Mouse (Mus musculus): ENCODE data around the gene Nab1. TPM values are rescaled to one million over a fixed set of nuclear protein-coding genes. Genes with fewer than 3 reads are reported as not detected.
A peak's percentile ranks its signal among the peaks of the same experiment; 100 is the strongest.

The Nab1 gene
- total RNA-seq, 2 experiments from 2014 or later: 9.6 to 10.4 TPM

DNA sequence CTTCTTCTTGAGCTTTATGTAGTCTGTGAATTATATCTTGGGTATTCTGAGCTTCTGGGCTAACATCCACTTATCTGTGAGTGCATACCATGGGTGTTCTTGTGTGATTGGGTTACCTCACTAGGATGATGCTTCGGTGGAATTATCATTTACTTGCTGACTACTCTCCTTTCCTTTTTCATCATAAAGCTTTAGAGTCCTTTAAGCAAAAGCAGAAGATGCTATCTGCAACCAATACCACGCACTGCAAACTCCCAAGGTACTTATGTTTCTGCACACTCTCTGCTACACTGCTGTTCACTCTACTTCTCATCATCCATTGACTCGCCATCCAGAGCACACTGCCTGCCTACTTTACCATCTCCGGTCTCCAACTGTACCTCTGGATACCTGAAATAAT is 15.5 kb downstream of the Nab1 start:
- no peak for ATAC-seq (replicated peaks; ENCODE audit: low FRiP score, poor library complexity, severe bottlenecking)

DNA sequence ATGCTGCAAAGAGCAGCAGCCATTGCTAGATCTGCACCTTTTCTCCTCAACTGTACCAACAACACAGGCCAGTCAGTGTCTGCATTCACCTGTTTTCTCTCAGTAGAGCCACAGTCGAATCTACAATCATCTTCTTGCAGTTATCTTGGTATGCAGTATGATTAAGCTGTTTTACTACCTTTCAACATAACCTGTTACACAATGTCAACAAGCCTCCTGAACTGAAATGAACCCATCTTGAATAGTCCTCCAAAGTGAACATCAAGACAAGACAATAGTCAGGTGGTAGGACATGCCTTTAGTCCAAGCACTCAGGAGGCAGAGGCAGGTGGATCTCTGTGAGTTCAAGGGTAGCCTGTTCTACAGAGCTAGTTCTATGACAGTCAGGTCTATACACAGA is 26.2 kb downstream of the Nab1 start:
- no peak for ATAC-seq (replicated peaks; ENCODE audit: low FRiP score, poor library complexity, severe bottlenecking)

DNA sequence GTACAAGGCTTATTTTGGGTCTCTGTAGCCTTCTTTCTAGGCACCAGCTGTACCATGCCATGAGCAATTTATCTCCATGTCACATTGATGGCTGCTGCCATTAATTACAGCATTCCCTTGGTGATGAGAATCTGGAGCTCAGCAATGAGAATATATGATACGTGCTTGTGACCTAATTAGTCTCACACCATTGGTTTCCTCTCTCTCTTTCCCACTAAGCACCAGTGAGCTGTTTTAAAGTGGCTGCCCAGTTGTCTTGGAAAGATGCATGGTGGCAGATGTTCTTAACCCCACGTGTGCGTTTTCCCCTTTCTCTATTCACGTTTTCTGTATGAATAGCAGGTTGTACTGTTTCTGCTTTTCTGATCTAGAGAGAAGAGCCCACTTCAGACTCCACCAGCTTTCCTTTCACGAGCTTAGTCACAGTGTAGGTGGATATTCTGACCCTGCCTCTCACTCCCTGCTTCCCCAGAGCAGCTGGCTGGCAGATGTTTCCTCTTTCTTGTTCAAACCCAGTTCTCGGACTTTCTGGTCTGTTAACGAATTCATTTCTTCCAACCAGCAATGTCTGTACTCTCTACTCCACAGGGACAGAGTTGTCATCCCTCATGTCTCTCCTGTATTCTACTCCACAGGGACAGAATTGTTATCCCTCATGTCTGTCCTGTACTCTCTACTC is 29.5 kb downstream of the Nab1 start:
- no peak for ATAC-seq (replicated peaks; ENCODE audit: low FRiP score, poor library complexity, severe bottlenecking)

DNA sequence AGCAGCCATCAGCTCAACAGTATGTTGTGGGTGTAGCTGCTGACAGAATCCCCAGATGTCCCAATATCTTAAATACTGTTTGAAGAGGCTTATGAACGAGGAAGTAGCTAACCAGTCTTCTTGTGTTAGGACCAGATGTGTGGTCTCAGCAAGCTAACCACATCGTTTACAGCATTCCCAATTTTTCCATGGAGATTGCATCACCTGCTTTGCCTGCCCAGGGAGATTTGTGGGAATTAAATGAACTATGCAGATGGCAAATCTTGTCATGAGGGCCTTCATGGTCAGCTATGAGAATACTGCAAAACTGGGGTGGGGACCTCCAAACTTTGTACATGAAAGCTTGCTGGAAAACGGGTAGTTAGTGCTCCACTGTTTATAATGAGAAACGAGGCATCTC is 30.2 kb downstream of the Nab1 start:
- ATAC-seq (replicated peaks; ENCODE audit: low FRiP score, poor library complexity, severe bottlenecking): no peak

DNA sequence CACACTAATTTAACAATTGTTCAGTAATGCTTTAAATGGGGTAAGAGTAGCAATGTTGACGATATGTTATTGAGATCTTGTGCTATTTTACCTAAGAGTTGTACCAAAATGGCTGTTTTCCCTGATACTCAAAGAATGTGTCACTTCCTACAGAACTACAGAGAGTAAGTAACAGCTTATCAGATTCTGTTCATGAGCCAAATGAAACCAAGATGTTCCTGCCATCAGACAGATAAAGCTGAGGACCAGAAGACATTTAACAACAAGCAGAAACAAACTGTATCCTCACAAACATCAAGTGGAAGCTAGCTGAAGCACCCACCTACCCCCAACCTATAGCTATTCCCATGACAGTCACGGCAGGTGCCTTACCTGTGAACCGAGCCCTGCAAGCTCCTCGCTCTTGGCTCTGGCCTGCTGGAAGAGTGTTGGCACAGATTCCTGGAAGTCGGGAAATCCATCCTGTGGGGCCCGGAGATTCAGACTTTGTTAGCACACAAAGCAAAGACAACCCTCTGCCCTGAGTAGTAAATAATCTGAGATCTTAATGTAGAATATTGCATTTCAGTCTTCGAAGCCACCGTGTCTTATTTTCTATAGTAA is 33.9 kb downstream of the Nab1 start:
- ATAC-seq (replicated peaks; ENCODE audit: low FRiP score, poor library complexity, severe bottlenecking): no peak

DNA sequence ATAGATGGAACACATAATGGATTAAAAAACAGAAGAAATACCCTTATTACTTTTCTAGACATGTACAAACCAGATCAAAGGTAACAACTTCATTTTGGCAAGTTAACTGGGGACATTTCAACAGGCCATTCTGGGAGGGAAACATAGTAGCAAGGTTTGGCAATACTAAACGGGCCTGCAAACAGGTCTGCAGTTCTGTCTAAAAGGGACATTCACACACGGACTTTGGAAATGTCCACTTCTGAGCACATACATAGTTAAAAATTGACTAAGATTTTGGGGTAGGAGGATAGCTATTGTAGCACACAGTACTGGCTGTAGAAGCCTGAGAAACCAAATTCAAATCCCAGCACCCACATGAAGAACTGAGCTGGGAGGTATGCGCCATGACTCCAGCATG is 34.6 kb downstream of the Nab1 start:
- ATAC-seq (replicated peaks; ENCODE audit: low FRiP score, poor library complexity, severe bottlenecking): no peak

DNA sequence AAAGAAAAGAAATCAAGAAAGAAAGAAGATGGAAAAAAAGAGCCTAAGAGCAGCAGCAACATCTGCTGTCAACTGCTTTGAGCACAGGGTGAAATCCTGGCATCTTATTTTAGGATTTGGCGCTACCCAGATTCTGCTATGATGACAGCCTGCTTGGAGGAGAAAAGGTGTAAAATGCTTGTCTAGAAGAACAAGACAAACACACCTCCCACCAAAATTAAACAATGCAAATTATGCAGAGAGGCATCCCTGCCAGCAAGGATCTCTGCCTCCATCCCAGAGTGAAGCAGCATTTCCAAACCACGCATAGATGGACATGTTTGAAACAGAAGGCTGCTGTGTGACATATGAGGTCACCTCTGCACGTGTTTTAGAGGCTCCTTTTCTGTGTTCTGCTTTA is 35.2 kb downstream of the Nab1 start:
- ATAC-seq (replicated peaks; ENCODE audit: low FRiP score, poor library complexity, severe bottlenecking): no peak

DNA sequence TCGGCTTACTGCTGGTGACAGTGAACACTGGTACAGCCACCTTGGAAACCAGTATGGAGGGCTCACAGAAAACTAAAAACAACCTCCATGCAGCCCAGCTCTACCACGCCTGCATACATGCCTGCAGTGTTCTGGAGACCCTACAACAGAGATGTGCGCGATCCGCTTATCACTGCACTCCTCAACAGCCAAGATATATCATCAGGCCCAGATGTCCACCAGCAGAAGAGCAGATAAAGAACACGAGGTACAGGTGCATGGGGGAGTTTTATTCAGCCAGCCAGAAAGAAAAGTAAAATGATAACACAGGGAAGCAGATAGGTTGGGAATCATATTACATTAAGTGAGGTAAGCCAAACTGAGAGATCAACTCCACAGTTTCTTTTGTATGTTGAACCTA is 37.2 kb downstream of the Nab1 start:
- ATAC-seq (replicated peaks; ENCODE audit: low FRiP score, poor library complexity, severe bottlenecking): no peak

DNA sequence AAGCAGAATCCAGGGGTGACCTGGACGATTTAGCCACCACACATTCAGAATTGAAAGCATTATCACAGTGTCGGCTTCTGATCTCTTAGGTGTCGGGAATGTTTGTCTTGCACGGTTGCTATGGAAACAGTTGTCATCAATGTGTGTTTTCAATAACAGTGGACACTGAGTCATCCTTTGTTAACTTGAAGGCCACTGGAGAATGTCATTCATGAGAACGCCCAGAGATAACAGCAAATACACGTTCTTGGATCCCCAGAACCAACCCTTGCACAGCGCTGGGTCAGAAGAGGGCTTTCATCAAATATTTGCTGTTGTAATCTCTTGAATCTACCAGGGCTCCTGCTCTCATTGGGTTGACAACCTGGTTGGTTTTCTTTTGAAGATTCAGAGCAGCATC is 43.9 kb downstream of the Nab1 start:
- ATAC-seq (replicated peaks; ENCODE audit: low FRiP score, poor library complexity, severe bottlenecking): no peak

DNA sequence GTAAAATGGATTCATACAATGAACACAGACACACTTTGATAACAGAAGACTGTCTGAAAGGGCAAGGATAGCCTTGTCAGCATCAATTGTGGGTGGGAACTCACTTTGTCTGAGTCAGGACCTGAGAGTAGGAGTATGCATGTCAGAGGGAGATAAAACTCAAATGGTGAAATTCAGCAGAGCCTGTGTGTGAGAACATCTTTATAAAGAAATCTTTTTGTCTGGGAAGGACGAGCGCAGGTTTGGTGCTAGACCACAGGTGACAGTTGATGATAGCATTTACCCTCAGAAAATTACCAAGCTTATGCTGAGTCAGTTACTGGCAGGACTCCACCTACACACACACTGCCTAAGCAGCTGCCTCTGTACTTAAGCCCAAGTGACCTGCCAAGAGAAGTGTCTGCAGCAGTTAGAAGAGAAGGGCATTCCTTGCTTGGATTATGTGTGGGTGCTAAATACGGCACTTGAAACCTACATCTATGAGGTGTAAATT is 45.9 kb downstream of the Nab1 start:
- ATAC-seq (replicated peaks; ENCODE audit: low FRiP score, poor library complexity, severe bottlenecking): 0 out of 2 replicates have a peak, but pooled peaks have one; percentile 19

DNA sequence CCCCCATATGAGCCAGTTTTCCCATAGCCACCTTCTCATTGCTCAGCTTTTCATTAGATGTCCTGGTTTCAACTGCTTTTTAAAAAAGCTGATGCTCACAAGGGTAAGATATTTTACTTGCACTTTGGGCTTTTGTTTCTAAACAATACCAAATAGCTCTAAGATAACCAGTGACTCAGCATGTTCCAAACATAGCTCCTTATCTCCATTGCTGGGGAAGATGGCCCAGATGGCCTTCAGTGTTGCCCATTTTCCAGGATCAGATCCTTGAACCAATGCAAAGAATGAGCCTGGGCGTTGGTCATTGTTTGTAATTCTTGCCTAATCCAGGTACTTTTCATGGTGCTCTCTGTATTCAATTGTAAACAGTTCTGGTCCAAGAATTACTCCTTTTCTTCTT is 49.1 kb downstream of the Nab1 start:
- ATAC-seq (replicated peaks; ENCODE audit: low FRiP score, poor library complexity, severe bottlenecking): no peak

DNA sequence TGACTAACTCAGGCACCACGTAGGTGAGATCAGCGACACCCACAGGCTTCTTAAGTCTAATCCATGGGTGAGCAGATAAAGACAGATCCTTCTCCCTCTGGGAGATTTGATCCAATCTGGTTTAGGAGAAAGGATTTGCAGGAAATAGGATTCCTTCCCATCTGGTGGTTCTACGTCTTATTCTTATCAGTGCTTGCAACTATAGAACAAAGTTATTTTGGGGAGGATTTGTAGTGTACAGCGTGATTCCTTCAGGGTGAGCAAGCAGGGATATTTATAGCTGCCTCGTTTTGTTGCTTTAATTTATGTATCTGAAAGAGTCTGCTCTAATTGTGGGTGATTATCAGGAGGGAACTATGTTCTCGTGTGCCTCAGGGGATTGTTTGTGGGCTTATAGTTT is 64.6 kb downstream of the Nab1 start:
- no peak for ATAC-seq (replicated peaks; ENCODE audit: low FRiP score, poor library complexity, severe bottlenecking)

DNA sequence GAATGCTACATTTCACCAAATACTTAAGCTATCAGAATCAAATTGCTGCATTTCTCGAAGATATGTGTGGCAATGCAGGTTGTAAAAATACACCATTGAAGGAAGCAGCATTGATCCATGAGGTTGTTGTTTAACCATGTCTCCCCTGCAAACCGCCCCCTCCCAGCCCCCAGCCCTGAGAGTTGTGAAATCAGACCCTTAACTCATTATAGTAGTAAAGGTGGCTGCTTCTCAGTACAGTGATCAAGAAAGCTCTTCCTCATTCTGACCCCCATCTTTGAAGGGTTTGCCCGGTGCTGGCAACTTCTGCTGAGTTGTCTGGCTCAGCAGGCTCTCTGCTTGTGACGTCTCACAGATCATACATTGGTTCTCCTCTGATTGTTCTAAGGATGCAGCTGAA is 66.4 kb downstream of the Nab1 start:
- no peak for ATAC-seq (replicated peaks; ENCODE audit: low FRiP score, poor library complexity, severe bottlenecking)

DNA sequence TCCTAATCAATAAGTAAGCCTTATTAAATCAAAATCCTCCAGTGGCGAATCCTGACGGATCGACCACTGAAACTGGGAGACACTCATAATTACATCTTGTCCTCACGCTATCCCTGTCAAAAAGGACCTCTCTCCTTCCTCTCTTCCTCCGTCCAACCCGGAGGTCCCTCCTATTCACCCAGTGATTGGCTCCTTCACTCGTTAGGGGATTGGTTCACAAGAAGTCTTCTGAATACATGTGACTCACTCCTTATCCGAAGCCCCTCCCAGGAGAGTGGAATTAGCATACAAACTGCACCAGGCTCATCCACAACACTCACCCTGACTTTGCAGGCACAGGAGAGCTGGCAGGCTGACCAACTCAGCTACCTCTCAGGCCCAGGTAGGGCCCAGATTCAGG is 68.7 kb downstream of the Nab1 start:
- ATAC-seq (replicated peaks; ENCODE audit: low FRiP score, poor library complexity, severe bottlenecking): no peak

DNA sequence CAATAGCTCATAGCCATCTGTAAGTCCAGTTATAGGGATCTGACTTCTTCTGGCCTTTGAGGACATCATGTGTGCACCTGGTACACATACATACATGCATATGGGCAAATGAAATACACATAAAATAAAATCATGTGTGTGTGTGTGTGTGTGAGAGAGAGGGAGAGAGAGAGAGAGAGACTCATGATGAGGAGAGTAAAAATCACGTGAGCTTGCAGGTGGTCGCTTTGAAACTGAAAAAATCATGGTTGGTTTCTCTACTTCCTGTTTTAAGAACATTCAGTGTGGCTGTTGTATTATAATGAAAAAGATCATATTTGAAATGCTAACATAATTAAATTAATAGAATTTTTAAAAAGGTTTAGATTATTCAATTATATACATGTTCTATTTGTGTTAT is 69.9 kb downstream of the Nab1 start:
- ATAC-seq (replicated peaks; ENCODE audit: low FRiP score, poor library complexity, severe bottlenecking): no peak

DNA sequence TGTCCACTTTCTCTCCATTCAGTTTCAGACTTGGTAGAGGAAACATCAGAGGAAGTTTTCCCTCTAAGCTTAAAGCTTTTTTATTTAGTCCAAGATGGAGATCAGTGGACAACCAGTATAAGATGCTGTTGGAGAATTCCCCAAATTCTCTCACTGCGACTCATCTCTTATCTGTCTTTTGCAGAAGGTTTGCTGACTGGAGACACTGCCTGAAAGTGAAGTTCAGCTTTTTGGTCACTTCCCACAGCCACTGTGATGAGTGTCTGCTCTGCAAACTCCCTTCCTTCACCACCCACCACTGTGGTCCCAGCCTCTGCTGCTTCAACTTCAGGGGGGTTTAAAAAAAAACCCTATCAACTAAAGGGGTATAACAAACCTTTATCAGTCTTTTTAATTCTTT is 70.4 kb downstream of the Nab1 start:
- ATAC-seq (replicated peaks; ENCODE audit: low FRiP score, poor library complexity, severe bottlenecking): no peak

DNA sequence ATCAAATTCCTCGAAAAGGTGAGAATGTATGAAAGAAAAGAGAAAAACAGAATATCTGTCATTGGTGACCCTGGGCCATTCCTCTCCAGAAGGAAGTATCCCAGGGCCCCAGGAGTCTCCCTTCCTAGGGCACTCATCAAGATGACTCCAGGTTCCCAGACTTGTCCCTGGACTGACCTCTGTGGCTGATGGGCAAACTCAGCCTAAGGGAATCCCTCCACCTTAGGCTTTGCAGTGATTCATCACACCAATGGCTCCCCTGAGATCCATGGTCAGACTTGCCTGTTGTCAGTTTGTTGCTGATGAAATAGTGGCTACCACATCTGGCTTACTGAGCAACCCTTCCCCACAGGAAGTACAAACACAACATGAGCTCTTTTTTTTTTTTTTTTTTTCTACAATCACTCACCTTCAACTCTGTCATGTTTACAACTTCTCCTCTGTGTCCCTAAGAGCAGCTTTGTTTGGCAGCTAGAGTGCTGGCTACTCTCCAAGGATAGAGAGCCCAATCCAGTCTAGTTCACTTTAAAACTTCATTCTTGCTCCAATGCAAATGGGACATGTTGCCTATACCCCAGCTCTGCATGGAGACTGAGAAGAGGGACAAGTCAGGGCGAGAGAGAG is 72.5 kb downstream of the Nab1 start:
- no peak for ATAC-seq (replicated peaks; ENCODE audit: low FRiP score, poor library complexity, severe bottlenecking)

DNA sequence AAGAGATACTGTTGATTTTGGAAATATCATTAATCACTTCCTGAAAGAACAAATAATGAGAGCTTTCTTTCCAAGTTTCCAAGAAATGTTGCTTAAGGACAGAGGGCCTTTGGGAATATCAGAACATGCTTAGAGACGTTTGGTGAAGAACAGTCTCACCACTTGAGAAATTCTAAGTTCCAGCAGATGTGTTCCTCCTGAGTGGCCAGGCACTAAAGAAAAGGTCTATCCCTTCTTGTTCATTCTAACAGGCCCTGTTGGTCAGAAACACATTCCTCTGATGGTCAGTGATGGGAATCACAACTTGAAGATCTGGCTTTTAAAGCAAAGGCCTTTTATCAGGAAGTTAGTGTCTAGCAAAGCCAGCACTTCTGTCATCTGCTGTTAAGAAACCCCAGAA is 76.6 kb downstream of the Nab1 start:
- ATAC-seq (replicated peaks; ENCODE audit: low FRiP score, poor library complexity, severe bottlenecking): no peak

DNA sequence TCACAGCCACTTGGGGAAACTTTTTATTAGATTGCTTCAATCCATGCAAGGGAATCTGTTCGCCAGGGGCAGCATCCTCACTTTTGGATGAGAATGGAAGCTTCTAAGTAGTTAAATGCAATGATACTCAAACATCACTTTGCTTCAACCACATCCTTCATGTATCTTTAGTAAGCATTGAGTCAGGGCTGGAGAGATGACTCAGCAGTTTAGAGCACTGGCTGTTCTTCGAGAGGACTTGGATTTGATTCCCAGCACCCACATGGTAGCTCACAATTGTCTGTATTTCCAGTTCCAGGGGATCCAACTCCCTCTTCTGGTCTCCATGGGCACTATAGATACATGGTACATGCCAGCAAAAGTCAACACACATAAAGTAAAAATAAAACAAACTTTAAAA is 77.4 kb downstream of the Nab1 start:
- no peak for ATAC-seq (replicated peaks; ENCODE audit: low FRiP score, poor library complexity, severe bottlenecking)

DNA sequence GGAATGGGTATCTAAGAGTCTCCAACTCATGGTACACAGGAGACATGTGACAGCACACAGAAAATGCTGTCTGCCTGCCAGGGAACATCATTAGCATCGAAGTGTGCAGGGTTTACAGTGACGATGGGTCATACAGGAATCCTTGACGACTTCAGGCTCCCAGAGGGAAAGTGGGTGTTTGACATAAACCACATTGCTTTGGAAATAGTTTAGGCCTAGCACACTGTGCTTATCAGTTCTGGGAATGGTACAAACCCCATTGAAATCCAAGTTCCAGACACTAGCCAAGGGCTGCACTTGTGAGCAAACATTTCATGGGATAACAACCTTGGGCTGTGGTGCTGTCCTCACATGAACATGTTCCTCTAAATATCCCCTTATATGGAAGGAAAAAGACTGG is 78.3 kb downstream of the Nab1 start:
- no peak for ATAC-seq (replicated peaks; ENCODE audit: low FRiP score, poor library complexity, severe bottlenecking)

DNA sequence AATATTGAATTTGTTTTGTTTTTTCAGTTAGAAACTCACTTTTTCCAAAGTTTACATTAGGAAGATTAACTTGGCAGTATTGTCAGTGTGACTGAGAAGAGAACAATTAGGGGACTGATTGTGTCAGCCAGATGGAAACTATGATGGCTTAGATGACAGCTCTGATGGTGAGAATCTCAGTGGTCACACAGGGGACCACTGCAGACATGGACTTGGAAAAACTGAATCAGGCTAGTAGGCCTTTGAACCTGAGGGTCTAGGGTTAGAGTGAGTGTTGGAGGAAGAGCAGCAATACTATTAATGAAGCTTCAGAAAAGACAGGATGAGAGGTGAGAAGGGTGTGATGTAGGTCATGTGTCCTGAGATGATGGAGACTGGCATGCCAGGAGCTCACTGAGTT is 78.9 kb downstream of the Nab1 start:
- no peak for ATAC-seq (replicated peaks; ENCODE audit: low FRiP score, poor library complexity, severe bottlenecking)
